Mouse (Mus musculus): Measurements from ENCODE around the gene Nkd2.

DNA sequence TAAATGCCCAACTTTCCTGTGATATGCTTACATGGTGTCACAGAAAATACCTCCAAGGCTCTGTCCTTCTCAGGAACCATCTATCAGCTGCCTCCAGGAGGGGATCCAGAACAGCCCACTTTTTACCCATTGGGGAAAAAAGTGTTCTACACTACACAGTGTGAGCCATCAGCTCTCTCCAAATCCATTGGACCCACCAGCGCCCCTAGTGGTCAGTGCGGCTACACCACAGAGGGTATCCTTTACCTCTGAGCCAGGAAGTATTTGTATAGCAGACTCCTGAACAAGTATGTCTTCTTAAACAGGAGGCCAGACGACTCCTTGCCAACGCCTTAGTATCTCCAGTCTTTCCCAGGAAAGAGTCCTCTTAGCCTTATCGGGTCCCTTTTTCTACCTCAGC lies 32.4 kb upstream of the Nkd2 start:
- TF ChIP-seq CTCF (conservative IDR thresholded peaks at IDR 0.05; ENCODE audit: low read length) (peak; percentile 32), NANOG (IDR thresholded peaks at IDR 0.05; ENCODE audit: borderline replicate concordance, low read length) (no peak)
